Mouse (Mus musculus): ENCODE results near the gene Tmem135.

- no peak for TF ChIP-seq CTCF (IDR thresholded peaks at IDR 0.05)
- no peak for TF ChIP-seq EP300 (IDR thresholded peaks at IDR 0.05; ENCODE audit: insufficient read depth, low read depth, low read length)
- TF ChIP-seq POLR2A (IDR thresholded peaks at IDR 0.05; ENCODE audit: insufficient read depth, low read depth, low read length), result no peak
Observed at GRCm38 (mm10) chr7:89308238-89308637, 95.8 kb downstream of the Tmem135 start.

Measured in heart, adult 2 months (tissue).